Mouse (Mus musculus) midbrain, postnatal 0 days (tissue): ENCODE data around the gene Tmc6. TPM values are rescaled to one million over a fixed set of nuclear protein-coding genes. Genes with fewer than 3 reads are reported as not detected.

Experiments used
- ATAC-seq: fragments of 200-750 bp; cut with Nextera tagmentation; 2 replicates; pipeline ENCODE4 v1.8.0; 2017; ENCODE audit warnings: moderate number of reproducible peaks, mild to moderate bottlenecking, moderate TSS enrichment, moderate library complexity; ENCODE audit not compliant: low FRiP score
- DNase-seq: peaks from one replicate; pipeline ENCODE4 v3.0.0-alpha.2; 2015; ENCODE audit warnings: low spot score
- H3K27ac ChIP-seq: fragments of 300-500 bp; sonication (generic); 2 replicates; pipeline ENCODE4 v1.5.1; 2014; ENCODE audit warnings: low read depth, mild to moderate bottlenecking, low read length, mixed read lengths
- H3K27me3 ChIP-seq: fragments of 300-500 bp; sonication (generic); 2 replicates; pipeline ENCODE4 v1.6.1; 2014; ENCODE audit warnings: low read length, control low read depth, mixed read lengths; ENCODE audit not compliant: insufficient read depth
- H3K36me3 ChIP-seq: fragments of 300-500 bp; sonication (generic); 2 replicates; pipeline ENCODE4 v1.6.1; 2014; ENCODE audit warnings: low read length, control low read depth, mixed read lengths; ENCODE audit not compliant: insufficient read depth
- H3K4me1 ChIP-seq: fragments of 300-500 bp; sonication (generic); 2 replicates; pipeline ENCODE4 v1.6.1; 2014; ENCODE audit warnings: mild to moderate bottlenecking, control low read depth, antibody characterized with exemption, low read length, mixed read lengths; ENCODE audit not compliant: insufficient read depth
- H3K4me2 ChIP-seq: fragments of 300-500 bp; sonication (generic); 2 replicates; pipeline ENCODE4 v1.6.1; 2014; ENCODE audit warnings: low read depth, mild to moderate bottlenecking, low read length, mixed read lengths; ENCODE audit not compliant: poor library complexity, severe bottlenecking
- H3K4me3 ChIP-seq: fragments of 300-500 bp; sonication (generic); 2 replicates; pipeline ENCODE4 v1.5.1; 2014; ENCODE audit warnings: low read depth, mild to moderate bottlenecking, low read length, moderate library complexity
- H3K9ac ChIP-seq: fragments of 300-500 bp; sonication (generic); replicated peaks from 2 replicates; pipeline ENCODE4 v1.6.1; 2014; ENCODE audit warnings: mild to moderate bottlenecking, low read length, moderate library complexity, mixed read lengths; ENCODE audit not compliant: poor library complexity, severe bottlenecking
- H3K9me3 ChIP-seq: fragments of 300-500 bp; sonication (generic); 2 replicates; pipeline ENCODE4 v1.6.1; 2016; ENCODE audit warnings: low read length, control low read depth
- CTCF ChIP-seq: IDR thresholded peaks from 2 replicates; pipeline ENCODE4 v1.5.1; 2016; ENCODE audit warnings: antibody characterized with exemption, mild to moderate bottlenecking
- WGBS: fragments of 180-500 bp; shearing (Covaris S2); extraction: QIAGEN DNeasy Blood & Tissue Kit; methylation state at CpG from one replicate; pipeline ENCODE4 v1.1.7; 2014; 5-methylcytosine and 5-hydroxymethylcytosine counted together
- polyA plus RNA-seq: library from polyadenylated mRNA; unstranded; fragments of >200 nt; fragmentation: Nextera tagmentation; extraction: Ambion mirVana; gene quantifications from 2 replicates; pipeline ENCODE4 v1.2.1, GENCODE M21; 2015
- total RNA-seq: library from RNA; depleted of rRNA; stranded (reverse); fragments of >200 nt; gene quantifications from 2 replicates; pipeline ENCODE4 v1.2.3, GENCODE M21; 2014

Tmc6 gene
- total and polyA plus RNA-seq, 2 experiments from 2014 or later = 2.2 to 3.9 TPM

GRCm38 (mm10) chr11:117768725-117769682, 13.0 kb downstream of the Tmc6 start:
- ATAC-seq = no peak

GRCm38 (mm10) chr11:117766275-117766674, 15.7 kb downstream of the Tmc6 start:
- no peak overlapping the region for H3K4me3 ChIP-seq
- no peak for TF ChIP-seq CTCF
- H3K4me1 ChIP-seq = no peaks in the 10 kb centered on the region
- H3K9me3 ChIP-seq = no peaks in the 10 kb centered on the region
- H3K9ac ChIP-seq = no peak overlapping the region
- no peak overlapping the region for H3K4me2 ChIP-seq
- peaks cover 19% of the 10 kb centered on the region for H3K36me3 ChIP-seq
- no peaks in the 10 kb centered on the region for H3K27me3 ChIP-seq
- 89% methylated on average over 3 of the region's 3 CpGs for WGBS
- H3K27ac ChIP-seq = no peak overlapping the region
- ATAC-seq (no peak), DNase-seq (no peak)

More at GRCm38 (mm10) chr11:117768725-117769682, 13.0 kb downstream of the Tmc6 start:
- no peak overlapping the region for H3K4me2 ChIP-seq
- DNase-seq = peak; percentile 40
- no peaks in the 10 kb centered on the region for H3K27me3 ChIP-seq
- peaks cover 13% of the 10 kb centered on the region for H3K36me3 ChIP-seq
- 75% methylated on average over 20 of the region's 20 CpGs for WGBS
- no peak overlapping the region; the same call in 1 of the 2 replicates for H3K27ac ChIP-seq
- TF ChIP-seq CTCF = no peak
- H3K9ac ChIP-seq = no peak overlapping the region
- H3K9me3 ChIP-seq = no peaks in the 10 kb centered on the region
- no peak overlapping the region for H3K4me3 ChIP-seq
- no peaks in the 10 kb centered on the region for H3K4me1 ChIP-seq

GRCm38 (mm10) chr11:117765361-117765760, 16.6 kb downstream of the Tmc6 start:
- no peak overlapping the region for H3K4me2 ChIP-seq
- peaks cover 24% of the 10 kb centered on the region for H3K36me3 ChIP-seq
- no peak overlapping the region for H3K27ac ChIP-seq
- H3K9ac ChIP-seq = no peak overlapping the region
- ATAC-seq (0 out of 2 replicates have a peak, but pooled peaks have one; percentile 7), DNase-seq (no peak)
- no peak for TF ChIP-seq CTCF
- 91% methylated on average over 5 of the region's 5 CpGs for WGBS
- H3K4me3 ChIP-seq = no peak overlapping the region
- no peaks in the 10 kb centered on the region for H3K9me3 ChIP-seq
- no peaks in the 10 kb centered on the region for H3K4me1 ChIP-seq
- no peaks in the 10 kb centered on the region for H3K27me3 ChIP-seq

- no peak overlapping the region for H3K4me3 ChIP-seq
Observed at GRCm38 (mm10) chr11:117764319-117764718, 17.7 kb downstream of the Tmc6 start.

GRCm38 (mm10) chr11:117762246-117762645, 19.8 kb downstream of the Tmc6 start:
- 80% methylated on average over 12 of the region's 12 CpGs for WGBS
- Histone ChIP-seq H3K9me3 (no peaks in the 10 kb centered on the region), H3K4me3 (no peak overlapping the region), H3K4me1 (no peaks in the 10 kb centered on the region), H3K9ac (no peak overlapping the region), H3K27ac (no peak overlapping the region), H3K27me3 (no peaks in the 10 kb centered on the region), H3K36me3 (peaks cover 54% of the 10 kb centered on the region), H3K4me2 (no peak overlapping the region)
- TF ChIP-seq CTCF = no peak
- no peak for DNase-seq
- no peak for ATAC-seq

More at GRCm38 (mm10) chr11:117764319-117764718, 17.7 kb downstream of the Tmc6 start:
- no peak overlapping the region for H3K4me2 ChIP-seq
- no peaks in the 10 kb centered on the region for H3K27me3 ChIP-seq
- H3K4me1 ChIP-seq = no peaks in the 10 kb centered on the region
- no peak overlapping the region for H3K9ac ChIP-seq
- DNase-seq = no peak
- no peak overlapping the region for H3K27ac ChIP-seq
- H3K36me3 ChIP-seq = peaks cover 35% of the 10 kb centered on the region
- H3K9me3 ChIP-seq = no peaks in the 10 kb centered on the region
- 91% methylated on average over 9 of the region's 9 CpGs for WGBS
- no peak for ATAC-seq
- TF ChIP-seq CTCF = no peak

GRCm38 (mm10) chr11:117761801-117762200, 20.2 kb downstream of the Tmc6 start:
- ATAC-seq (no peak), DNase-seq (no peak)
- H3K27me3 ChIP-seq = no peaks in the 10 kb centered on the region
- H3K4me3 ChIP-seq = no peak overlapping the region
- no peak overlapping the region for H3K9ac ChIP-seq
- H3K27ac ChIP-seq = no peak overlapping the region
- peaks cover 58% of the 10 kb centered on the region for H3K36me3 ChIP-seq
- 91% methylated on average over 13 of the region's 13 CpGs for WGBS
- TF ChIP-seq CTCF = no peak
- no peaks in the 10 kb centered on the region for H3K4me1 ChIP-seq
- no peaks in the 10 kb centered on the region for H3K9me3 ChIP-seq
- no peak overlapping the region for H3K4me2 ChIP-seq
